Mouse (Mus musculus): ENCODE data around the gene Ldlrad1.

- TF ChIP-seq POLR2A (IDR thresholded peaks at IDR 0.05; ENCODE audit: borderline replicate concordance, extremely low read depth, low read depth, low read length) (no peak), CTCF (IDR thresholded peaks at IDR 0.05; ENCODE audit: insufficient read depth, low read length) (no peak)
These were observed 37.1 kb downstream of the Ldlrad1 start for GRCm38 (mm10) chr4:107246040-107246439.

All from lung, adult 2 months (tissue).